Mouse (Mus musculus) stomach, embryonic 15.5 days (tissue): ENCODE data around the gene Gja5. TPM values are rescaled to one million over a fixed set of nuclear protein-coding genes. Genes with fewer than 3 reads are reported as not detected.
A peak's percentile ranks its signal among the peaks of the same experiment; 100 is the strongest.

Experiments used
- ATAC-seq: fragments of 200-750 bp; cut with Nextera tagmentation; 2 replicates; pipeline ENCODE4 v1.8.0; 2017; ENCODE audit warnings: low read depth, moderate number of reproducible peaks, moderate TSS enrichment; ENCODE audit not compliant: insufficient read depth, low FRiP score
- H3K27ac ChIP-seq: fragments of 300-500 bp; sonication (generic); 2 replicates; pipeline ENCODE4 v1.5.1; 2015; ENCODE audit warnings: mild to moderate bottlenecking, inconsistent platforms
- H3K27me3 ChIP-seq: fragments of 300-500 bp; sonication (generic); replicated peaks from 2 replicates; pipeline ENCODE4 v1.6.1; 2015; ENCODE audit warnings: inconsistent platforms
- H3K36me3 ChIP-seq: fragments of 300-500 bp; sonication (generic); 2 replicates; pipeline ENCODE4 v1.6.1; 2015; ENCODE audit warnings: inconsistent platforms
- H3K4me1 ChIP-seq: fragments of 300-500 bp; sonication (generic); 2 replicates; pipeline ENCODE4 v1.6.1; 2015; ENCODE audit warnings: inconsistent platforms
- H3K4me2 ChIP-seq: fragments of 300-500 bp; sonication (generic); 2 replicates; pipeline ENCODE4 v1.6.1; 2015; ENCODE audit warnings: mild to moderate bottlenecking, inconsistent platforms
- H3K4me3 ChIP-seq: fragments of 300-500 bp; sonication (generic); replicated peaks from 2 replicates; pipeline ENCODE4 v1.5.1; 2015; ENCODE audit warnings: inconsistent platforms
- H3K9ac ChIP-seq: fragments of 300-500 bp; sonication (generic); 2 replicates; pipeline ENCODE4 v1.6.1; 2015; ENCODE audit warnings: inconsistent platforms
- H3K9me3 ChIP-seq: fragments of 300-500 bp; sonication (generic); 2 replicates; pipeline ENCODE4 v1.6.1; 2016; ENCODE audit warnings: inconsistent platforms
- WGBS: fragments of 180-500 bp; shearing (Covaris S2); methylation state at CpG from one replicate; pipeline ENCODE4 v1.1.7; 2015; 5-methylcytosine and 5-hydroxymethylcytosine counted together
- polyA plus RNA-seq: library from polyadenylated mRNA; unstranded; fragments of >200 nt; fragmentation: Nextera tagmentation; extraction: Ambion mirVana; gene quantifications from 2 replicates; pipeline ENCODE4 v1.2.1, GENCODE M21; 2015

Gja5 gene
- polyA plus RNA-seq, 1 experiment from 2014 or later, result 13.1 TPM

DNA sequence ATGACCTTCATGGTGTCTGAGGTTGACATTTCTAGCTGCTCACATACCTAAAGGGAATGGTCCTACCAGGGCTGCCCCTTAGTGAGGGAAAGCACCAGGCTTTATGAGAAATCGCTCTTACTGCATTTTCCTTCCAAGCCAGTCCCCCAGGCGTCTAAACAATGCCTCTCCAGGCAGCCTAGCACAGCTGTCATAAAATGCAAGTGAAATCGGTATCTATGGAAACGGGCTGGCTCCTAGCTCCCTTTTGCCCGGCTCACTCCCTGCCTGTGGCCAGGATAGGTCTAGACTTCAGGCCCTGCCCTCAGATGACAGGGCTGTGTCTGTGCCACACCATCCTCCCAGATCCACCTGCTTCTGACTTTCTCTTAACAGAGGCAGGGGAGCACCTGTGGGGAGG is 33.1 kb downstream of the Gja5 start:
- WGBS, result 23% methylated on average over 5 of the region's 5 CpGs
- no peak; the same call in 1 of the 2 replicates for ATAC-seq
- H3K9ac ChIP-seq, result no peak overlapping the region
- no peaks in the 10 kb centered on the region for H3K36me3 ChIP-seq
- 0 out of 2 replicates have a peak, but pooled peaks cover 4% of the 10 kb centered on the region for H3K27me3 ChIP-seq
- H3K9me3 ChIP-seq, result no peaks in the 10 kb centered on the region
- no peak overlapping the region for H3K4me2 ChIP-seq
- H3K4me1 ChIP-seq, result no peaks in the 10 kb centered on the region
- no peak overlapping the region for H3K4me3 ChIP-seq
- H3K27ac ChIP-seq, result no peak overlapping the region

DNA sequence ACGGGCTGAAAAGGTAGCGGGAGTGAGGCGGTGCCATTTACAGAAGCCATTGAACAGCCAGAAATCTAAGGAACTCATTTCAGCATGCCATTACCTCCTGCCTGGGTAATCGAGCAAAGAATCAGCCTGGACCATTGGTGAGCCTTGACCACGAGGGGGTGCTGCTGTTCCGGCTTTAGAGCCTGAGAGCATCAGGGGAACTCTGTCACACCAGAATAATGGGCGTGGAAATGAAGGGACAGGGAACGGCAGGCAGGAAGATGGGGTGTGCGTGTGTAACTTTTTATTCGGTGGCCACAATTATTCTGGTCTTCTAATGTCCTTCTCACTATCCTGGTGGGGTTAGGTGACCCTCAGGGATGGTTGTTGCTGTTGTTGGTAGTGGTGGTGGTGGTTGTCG is 34.2 kb downstream of the Gja5 start:
- Histone ChIP-seq H3K27me3 (0 out of 2 replicates have a peak, but pooled peaks cover 4% of the 10 kb centered on the region), H3K4me3 (no peak overlapping the region), H3K9me3 (no peaks in the 10 kb centered on the region), H3K9ac (no peak overlapping the region), H3K4me2 (peak overlapping the region; percentile 42; the same call in 1 of the 2 replicates), H3K27ac (no peak overlapping the region), H3K36me3 (no peaks in the 10 kb centered on the region), H3K4me1 (no peaks in the 10 kb centered on the region)
- 12% methylated on average over 11 of the region's 11 CpGs for WGBS
- 0 out of 2 replicates have a peak, but pooled peaks have one; percentile 60 for ATAC-seq

DNA sequence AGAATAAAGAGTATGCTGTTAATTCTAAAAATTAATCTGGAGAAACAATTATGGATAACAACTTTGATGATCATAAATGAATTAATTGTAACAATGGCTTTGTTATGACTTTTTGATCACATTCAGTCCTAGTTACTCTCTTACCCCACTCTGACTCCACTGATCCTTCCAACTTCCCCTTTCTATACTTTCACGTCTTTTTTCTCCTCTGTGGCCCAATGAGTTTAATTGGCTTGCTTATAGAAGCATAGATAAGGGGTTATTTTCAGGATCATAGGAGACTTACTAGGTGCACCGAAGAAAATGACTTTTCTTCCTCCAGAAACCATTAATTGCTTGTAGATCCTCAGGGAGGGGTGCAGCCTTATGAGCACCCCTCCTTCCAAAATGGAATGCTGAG is 38.2 kb downstream of the Gja5 start:
- H3K4me1 ChIP-seq, result no peaks in the 10 kb centered on the region
- no peaks in the 10 kb centered on the region for H3K36me3 ChIP-seq
- H3K4me3 ChIP-seq, result no peak overlapping the region
- WGBS, result 89% methylated on average over 2 of the region's 2 CpGs
- no peak overlapping the region for H3K27ac ChIP-seq
- no peak overlapping the region for H3K9ac ChIP-seq
- 0 out of 2 replicates have a peak, but pooled peaks cover 4% of the 10 kb centered on the region for H3K27me3 ChIP-seq
- ATAC-seq, result no peak
- no peaks in the 10 kb centered on the region for H3K9me3 ChIP-seq
- no peak overlapping the region for H3K4me2 ChIP-seq

DNA sequence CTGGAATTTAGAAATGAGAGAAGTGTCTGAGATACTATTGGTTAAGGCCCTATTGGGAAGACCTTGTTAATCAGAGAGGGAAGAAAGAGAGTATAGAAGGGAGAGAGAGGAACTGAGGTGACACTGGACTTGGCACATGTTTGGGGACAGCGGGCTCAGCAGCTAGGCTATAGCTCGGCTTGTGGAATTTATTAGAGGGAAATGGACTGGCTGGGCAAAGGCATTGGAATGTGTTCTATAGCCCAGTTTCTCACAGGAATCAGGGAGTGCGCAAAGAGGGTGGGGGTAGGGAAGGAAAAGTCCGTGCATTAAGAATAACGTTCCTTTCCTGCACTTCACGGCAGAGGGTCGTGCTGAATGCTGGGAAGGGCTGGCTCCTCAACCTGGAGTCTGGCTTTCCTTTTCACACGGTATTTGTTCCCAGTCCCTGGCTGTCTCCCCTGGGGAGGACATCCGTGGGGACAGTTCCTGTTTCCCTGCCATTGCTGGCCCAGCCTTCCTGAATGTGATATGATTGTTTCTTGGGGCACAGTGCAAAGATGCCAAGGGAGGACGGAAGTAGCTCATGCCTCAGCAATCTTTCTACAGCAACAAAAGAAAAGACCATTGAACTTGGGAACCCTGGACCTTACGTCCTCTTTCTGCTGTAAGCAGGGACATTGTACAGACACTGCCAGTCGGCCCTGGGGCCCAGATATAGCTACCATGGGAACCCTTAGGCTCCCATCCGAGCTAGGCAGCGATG is 49.2 kb downstream of the Gja5 start:
- peaks cover 3% of the 10 kb centered on the region; the same call in 1 of the 2 replicates for H3K4me1 ChIP-seq
- no peak overlapping the region for H3K27ac ChIP-seq
- H3K4me3 ChIP-seq, result no peak overlapping the region
- H3K4me2 ChIP-seq, result peak overlapping the region; percentile 25
- H3K27me3 ChIP-seq, result no peaks in the 10 kb centered on the region
- H3K9me3 ChIP-seq, result no peaks in the 10 kb centered on the region
- H3K36me3 ChIP-seq, result no peaks in the 10 kb centered on the region
- H3K9ac ChIP-seq, result no peak overlapping the region
- 0 out of 2 replicates have a peak, but pooled peaks have one; percentile 7 for ATAC-seq
- WGBS, result 42% methylated on average over 14 of the region's 14 CpGs

DNA sequence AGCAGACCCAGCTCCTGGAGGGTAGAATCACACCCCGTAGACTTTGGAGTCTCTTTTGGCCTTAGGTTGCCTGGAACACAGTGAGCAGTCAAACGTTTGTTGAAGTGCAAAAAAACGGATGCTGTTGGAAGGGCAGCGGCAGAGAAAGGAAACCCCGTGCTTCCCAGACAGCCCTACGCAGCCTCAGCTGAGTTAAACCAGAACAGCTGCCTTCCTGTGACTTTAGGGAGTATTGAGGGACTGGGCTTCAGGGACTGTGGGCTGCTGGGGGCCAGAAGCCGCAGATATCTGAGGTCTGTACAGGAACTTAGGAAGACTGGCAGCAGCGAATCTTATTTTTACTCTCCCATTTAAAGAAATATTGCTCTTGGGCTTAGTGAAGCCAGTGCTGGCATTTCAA is 56.1 kb downstream of the Gja5 start:
- Histone ChIP-seq H3K36me3 (no peaks in the 10 kb centered on the region), H3K4me3 (no peak overlapping the region), H3K27ac (no peak overlapping the region), H3K9me3 (no peaks in the 10 kb centered on the region), H3K4me1 (no peaks in the 10 kb centered on the region), H3K4me2 (no peak overlapping the region), H3K27me3 (no peaks in the 10 kb centered on the region), H3K9ac (no peak overlapping the region)
- 29% methylated on average over 8 of the region's 8 CpGs for WGBS
- ATAC-seq, result no peak

DNA sequence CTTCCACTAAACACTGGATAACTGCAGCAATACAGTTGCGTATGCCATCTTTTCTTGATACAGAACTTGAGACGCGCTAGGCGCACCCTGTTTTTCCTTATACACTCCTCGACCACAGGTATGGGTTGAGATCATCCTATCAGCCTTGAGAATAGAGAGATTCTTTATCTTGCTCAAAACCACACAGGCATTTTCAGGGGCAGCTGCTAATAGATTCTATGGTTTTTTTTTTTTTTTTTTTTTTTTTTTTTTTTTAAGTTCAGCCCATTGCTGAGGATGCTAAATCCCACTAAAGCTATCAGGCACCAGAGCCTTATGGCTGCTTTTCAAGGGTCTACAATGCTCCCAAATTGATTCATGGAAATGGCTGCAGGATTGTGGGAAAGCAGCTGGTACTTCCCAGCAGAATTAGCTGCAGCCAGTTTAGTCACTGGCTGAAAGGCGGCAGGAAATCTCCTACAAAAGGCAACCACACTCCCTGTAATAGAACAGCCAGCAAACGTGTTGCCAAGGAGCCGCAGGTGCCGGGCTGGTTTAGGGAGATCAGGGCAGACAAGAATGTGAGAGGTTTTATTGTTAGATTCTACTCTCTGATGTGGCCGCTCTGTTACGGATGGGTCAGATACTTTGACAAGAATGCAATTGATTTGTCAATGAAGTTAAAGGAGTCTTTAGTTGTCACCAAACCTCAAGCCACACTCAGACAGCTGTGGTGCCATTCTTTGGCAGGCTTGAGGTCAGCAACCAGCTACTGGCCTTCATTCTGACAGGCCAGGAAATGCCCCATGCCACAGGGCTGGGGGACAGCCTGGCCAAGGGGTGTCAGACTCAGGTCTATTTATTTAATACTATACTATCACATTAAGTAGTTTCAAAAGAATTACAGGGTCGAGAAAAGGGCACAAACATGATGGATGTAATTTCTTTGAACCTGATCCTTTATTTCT is 58.9 kb downstream of the Gja5 start:
- Histone ChIP-seq H3K9ac (no peak overlapping the region), H3K9me3 (no peaks in the 10 kb centered on the region), H3K4me3 (no peak overlapping the region), H3K4me2 (no peak overlapping the region), H3K4me1 (no peaks in the 10 kb centered on the region), H3K36me3 (no peaks in the 10 kb centered on the region), H3K27me3 (no peaks in the 10 kb centered on the region), H3K27ac (no peak overlapping the region)
- ATAC-seq, result no peak
- 65% methylated on average over 12 of the region's 12 CpGs for WGBS

DNA sequence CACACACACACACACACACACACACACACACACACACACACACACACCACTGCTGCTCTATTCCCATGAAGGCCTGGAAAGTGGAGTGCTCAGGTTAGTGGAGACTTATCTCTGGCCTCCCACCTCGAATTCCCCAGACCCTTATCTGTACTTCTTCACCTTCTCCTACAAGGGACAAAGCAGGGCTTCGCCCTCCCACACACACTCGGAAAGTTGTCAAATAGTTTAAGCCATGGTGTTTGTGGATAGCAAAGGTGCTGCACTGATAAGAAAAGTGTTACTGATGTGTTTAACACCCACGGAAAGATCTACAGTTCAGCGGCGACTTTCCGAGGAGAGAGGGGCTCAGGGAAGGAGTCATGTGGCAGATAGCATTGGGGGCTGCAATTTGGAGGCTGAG is 66.5 kb downstream of the Gja5 start:
- 10% methylated on average over 7 of the region's 7 CpGs for WGBS
- Histone ChIP-seq H3K36me3 (no peaks in the 10 kb centered on the region), H3K27me3 (no peaks in the 10 kb centered on the region), H3K9me3 (no peaks in the 10 kb centered on the region), H3K4me2 (no peak overlapping the region), H3K4me1 (no peaks in the 10 kb centered on the region), H3K27ac (no peak overlapping the region), H3K4me3 (no peak overlapping the region), H3K9ac (no peak overlapping the region)
- no peak for ATAC-seq

DNA sequence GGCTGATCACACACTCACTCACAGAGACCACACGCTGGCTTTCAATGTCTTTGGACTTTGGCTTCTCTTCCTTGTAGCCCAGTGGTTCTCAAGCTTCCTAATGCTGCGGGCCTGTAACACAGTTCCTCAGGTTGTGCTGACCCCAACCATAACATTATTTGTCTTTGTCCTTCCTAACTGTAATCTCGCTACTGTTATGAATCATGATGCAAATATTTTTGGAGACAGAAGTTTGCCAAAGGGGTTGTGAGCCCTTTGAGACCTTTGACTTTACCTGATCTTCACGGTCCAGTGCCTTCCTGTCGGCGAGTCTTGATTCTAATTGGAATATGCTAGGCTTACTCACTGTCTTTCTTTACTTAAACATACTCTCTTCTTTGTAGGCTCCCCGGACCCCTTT is 70.0 kb downstream of the Gja5 start:
- Histone ChIP-seq H3K27me3 (no peaks in the 10 kb centered on the region), H3K4me2 (no peak overlapping the region), H3K9ac (no peak overlapping the region), H3K9me3 (no peaks in the 10 kb centered on the region), H3K4me3 (no peak overlapping the region), H3K36me3 (no peaks in the 10 kb centered on the region), H3K4me1 (no peaks in the 10 kb centered on the region), H3K27ac (no peak overlapping the region)
- 80% methylated on average over 7 of the region's 7 CpGs for WGBS
- ATAC-seq, result no peak

DNA sequence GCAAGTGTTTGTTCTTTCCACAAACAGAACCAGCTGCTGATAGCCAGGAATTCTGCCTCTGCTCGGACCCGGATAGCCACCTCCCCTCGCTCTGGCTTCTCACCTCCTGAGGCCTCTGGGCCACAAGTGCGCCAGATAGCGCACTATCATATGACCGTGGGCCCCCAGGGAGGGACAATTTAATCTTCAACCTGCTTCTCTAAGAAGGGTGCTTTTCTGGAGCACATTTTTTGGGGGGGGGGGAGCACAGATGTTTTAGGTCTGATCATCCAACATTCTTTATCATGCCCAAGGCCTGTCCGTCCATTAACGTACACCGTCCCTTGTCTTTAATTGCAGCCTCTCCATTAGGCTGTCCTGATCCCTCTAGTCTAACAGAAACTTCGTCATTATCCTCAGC is 71.1 kb downstream of the Gja5 start:
- 85% methylated on average over 10 of the region's 10 CpGs for WGBS
- no peak overlapping the region for H3K27ac ChIP-seq

DNA sequence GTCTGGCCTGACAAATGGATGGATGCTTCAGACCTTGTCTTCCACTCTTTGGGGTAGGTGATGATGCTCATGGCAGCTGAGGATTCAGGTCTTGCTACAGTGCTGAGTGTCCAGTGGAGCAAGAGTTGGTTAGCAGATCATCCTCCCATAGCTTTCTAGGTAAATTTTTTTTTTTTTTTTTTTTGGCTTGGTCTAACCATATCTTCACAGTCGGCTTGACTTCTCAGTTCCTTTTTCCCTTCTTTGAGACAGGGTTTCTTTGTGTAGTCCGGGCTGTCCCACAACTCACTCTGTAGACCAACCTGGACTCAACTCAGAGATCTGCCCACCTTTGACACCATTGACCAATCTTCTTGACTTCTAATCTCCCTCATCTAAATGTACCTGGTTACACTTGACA is 73.0 kb downstream of the Gja5 start:
- no peak overlapping the region for H3K9ac ChIP-seq
- H3K4me3 ChIP-seq, result no peak overlapping the region
- no peaks in the 10 kb centered on the region for H3K4me1 ChIP-seq
- 75% methylated on average over 2 of the region's 2 CpGs for WGBS
- no peaks in the 10 kb centered on the region for H3K36me3 ChIP-seq
- H3K27ac ChIP-seq, result no peak overlapping the region
- H3K27me3 ChIP-seq, result no peaks in the 10 kb centered on the region
- no peak overlapping the region for H3K4me2 ChIP-seq
- no peaks in the 10 kb centered on the region for H3K9me3 ChIP-seq
- no peak for ATAC-seq

More for the DNA sequence above, 71.1 kb downstream of the Gja5 start:
- no peaks in the 10 kb centered on the region for H3K36me3 ChIP-seq
- no peak overlapping the region for H3K9ac ChIP-seq
- no peak overlapping the region for H3K4me2 ChIP-seq
- no peaks in the 10 kb centered on the region for H3K4me1 ChIP-seq
- H3K4me3 ChIP-seq, result no peak overlapping the region
- no peaks in the 10 kb centered on the region for H3K27me3 ChIP-seq
- H3K9me3 ChIP-seq, result no peaks in the 10 kb centered on the region
- ATAC-seq, result no peak

DNA sequence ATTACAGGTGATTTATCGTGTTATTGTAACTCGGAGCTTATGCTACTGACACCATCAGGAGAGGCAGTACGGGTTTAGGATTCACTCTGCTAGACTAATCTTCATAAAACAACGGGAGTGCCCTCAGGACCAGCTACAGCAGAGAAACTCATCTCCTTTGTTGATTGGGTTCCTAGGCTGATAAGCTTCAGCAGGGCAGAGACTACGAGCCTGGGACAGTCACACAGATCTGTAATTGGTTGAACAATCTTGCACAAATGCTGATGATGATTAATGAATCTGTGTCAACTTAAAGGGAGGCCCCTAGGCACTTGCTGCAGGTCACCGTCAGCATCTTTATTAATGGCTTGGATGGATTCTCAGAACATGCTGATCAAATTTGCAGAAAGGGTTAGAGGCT is 74.0 kb downstream of the Gja5 start:
- H3K27ac ChIP-seq, result no peak overlapping the region
- H3K4me3 ChIP-seq, result no peak overlapping the region
- H3K9me3 ChIP-seq, result no peaks in the 10 kb centered on the region
- no peak overlapping the region for H3K4me2 ChIP-seq
- no peaks in the 10 kb centered on the region for H3K27me3 ChIP-seq
- H3K4me1 ChIP-seq, result no peaks in the 10 kb centered on the region
- 24% methylated on average over 6 of the region's 6 CpGs for WGBS
- ATAC-seq, result no peak
- no peaks in the 10 kb centered on the region for H3K36me3 ChIP-seq
- H3K9ac ChIP-seq, result no peak overlapping the region

DNA sequence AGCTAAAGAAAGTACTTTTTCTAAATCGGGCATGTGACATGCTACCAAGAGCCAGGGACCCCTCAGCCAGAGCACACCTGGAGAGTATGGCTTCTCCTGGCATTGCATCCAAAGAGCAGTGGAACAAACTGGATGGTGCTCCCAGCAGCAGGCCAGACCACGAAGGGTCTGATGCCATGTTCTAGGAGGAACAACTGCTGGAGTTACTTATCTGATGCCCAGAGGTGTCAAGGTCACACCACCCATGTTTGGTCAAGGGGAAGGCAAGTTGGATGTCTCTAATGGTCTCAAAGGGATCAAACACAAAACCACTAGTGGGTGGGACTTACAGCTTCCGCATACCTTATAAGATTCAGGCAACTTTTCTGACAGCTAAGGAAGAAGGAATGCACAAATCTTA is 74.5 kb downstream of the Gja5 start:
- Histone ChIP-seq H3K4me2 (no peak overlapping the region), H3K9me3 (no peaks in the 10 kb centered on the region), H3K4me3 (no peak overlapping the region), H3K27me3 (no peaks in the 10 kb centered on the region), H3K36me3 (no peaks in the 10 kb centered on the region), H3K9ac (no peak overlapping the region), H3K27ac (no peak overlapping the region), H3K4me1 (no peaks in the 10 kb centered on the region)
- 87% methylated on average over 3 of the region's 3 CpGs for WGBS
- ATAC-seq, result no peak
